Mouse (Mus musculus) megakaryocyte, embryonic 14.5 days (primary cell): ENCODE data around the gene Atf3.

ENCODE experiments used
- FLI1 ChIP-seq: IDR thresholded peaks from 2 replicates; pipeline ENCODE4 v1.6.1; 2012; ENCODE audit warnings: low read length, inconsistent platforms, mixed read lengths
- GATA1 ChIP-seq: IDR thresholded peaks from 3 replicates; pipeline ENCODE4 v1.6.1; 2012; ENCODE audit warnings: mixed read lengths, low read length, inconsistent platforms, borderline replicate concordance

DNA sequence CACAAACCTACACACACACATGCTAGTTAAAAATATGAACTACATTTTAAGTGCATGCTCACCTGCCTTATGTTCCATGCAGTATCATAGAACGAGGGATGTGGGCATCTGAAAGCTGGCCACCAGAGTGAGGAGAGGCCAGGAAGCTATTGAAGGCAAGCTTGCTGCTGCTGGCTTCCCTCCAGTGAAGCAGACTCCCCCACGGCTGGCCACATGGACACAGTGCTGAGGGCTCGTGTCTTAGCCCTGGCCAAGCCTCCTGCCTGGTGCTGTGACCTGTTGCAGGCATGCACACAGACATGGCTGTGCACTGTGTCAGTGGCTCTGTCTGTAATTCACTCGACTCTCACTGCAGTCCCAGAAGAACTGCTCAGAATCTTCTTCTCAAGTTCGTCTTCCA lies 41.8 kb upstream of the Atf3 start:
- no peak for TF ChIP-seq GATA1
- no peak for TF ChIP-seq FLI1
